ENCODE assay signal across 32 mouse cellular contexts in the genomic region with DNA sequence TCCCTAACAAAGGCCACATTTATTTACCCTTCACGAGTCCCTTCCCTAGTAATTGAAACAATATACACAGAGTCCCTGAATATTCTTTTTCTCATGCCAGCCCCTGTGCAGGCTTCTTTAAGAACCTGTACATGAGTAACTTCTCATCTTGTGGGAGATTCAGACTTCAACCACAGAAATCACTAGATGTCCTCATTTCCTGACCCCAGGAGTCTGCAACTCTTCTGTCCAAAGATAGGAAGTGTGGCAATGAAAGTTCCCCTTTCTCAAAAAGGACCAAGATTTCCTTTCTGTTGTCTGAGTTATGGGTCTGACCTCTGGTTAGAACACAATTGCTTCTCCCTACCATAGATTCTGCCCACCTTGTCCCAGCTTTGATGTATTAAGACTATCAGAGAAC. TPM values are rescaled to one million over a fixed set of nuclear protein-coding genes. Genes with fewer than 3 reads are reported as not detected.
DNase-seq lines count a peak whose midpoint lies in the region; ATAC-seq and TF ChIP-seq lines count a peak whose summit lies in the region.
"Had no signal": no experiment of that assay in that cellular context is flagged by ENCODE, and none has a peak within 500 bp of the region (broad histone marks: within the 10 kb centered on the region; RNA-seq: fewer than 3 reads in every experiment).

No protein-coding gene starts in this region.

- no peak for TF ChIP-seq POLR2A in liver, adult 2 months (IDR thresholded peaks at IDR 0.05; ENCODE audit: extremely low read depth, insufficient read depth, low read length)

- no peak overlapping the region for H3K4me3 ChIP-seq in liver, adult 2 months (ENCODE audit: insufficient read depth, low read depth, low read length)
- no peak overlapping the region for H3K4me3 ChIP-seq in liver, embryonic 12.5 days
- no peak overlapping the region for H3K4me3 ChIP-seq in hindbrain, embryonic 13.5 days
- H3K4me3 ChIP-seq: gastrocnemius, adult 2 months; heart, embryonic 15.5 days; hindbrain, embryonic 12.5 days; liver, embryonic 13.5 days; midbrain, embryonic 13.5 days; myocyte had no signal

- H3K27ac ChIP-seq in liver, adult 2 months (replicated peaks; ENCODE audit: insufficient read depth, low read depth, low read length) = no peak overlapping the region
- H3K27ac ChIP-seq in liver, embryonic 12.5 days = no peak overlapping the region
- no peak overlapping the region for H3K27ac ChIP-seq in hindbrain, embryonic 13.5 days
- H3K27ac ChIP-seq: gastrocnemius, adult 2 months; heart, embryonic 15.5 days; hindbrain, embryonic 12.5 days; liver, embryonic 13.5 days; midbrain, embryonic 13.5 days had no signal

- ATAC-seq in liver, embryonic 12.5 days = no peak
- peak; percentile 89 for ATAC-seq in megakaryocyte progenitor cell, adult 5-6 weeks (replicated peaks; ENCODE audit: poor library complexity)
- no peak for ATAC-seq in hindbrain, embryonic 13.5 days (ENCODE audit: low FRiP score)
- ATAC-seq: activated CD4-positive, CD25-positive, alpha-beta regulatory T cell, adult 4 months; inflammation-experienced regulatory T-cells, adult 6 months; midbrain, embryonic 13.5 days had no signal

- TF ChIP-seq CTCF in liver, adult 2 months (IDR thresholded peaks at IDR 0.05; ENCODE audit: low read depth, low read length) = no peak

- H3K9ac ChIP-seq in liver, adult 2 months (ENCODE audit: low read depth, low read length) = no peak overlapping the region
- H3K9ac ChIP-seq in liver, embryonic 12.5 days = no peak overlapping the region
- no peak overlapping the region for H3K9ac ChIP-seq in hindbrain, embryonic 13.5 days
- H3K9ac ChIP-seq: heart, embryonic 15.5 days; hindbrain, embryonic 12.5 days; liver, embryonic 13.5 days; midbrain, embryonic 13.5 days had no signal

- 79% methylated on average over 1 of the region's 1 CpGs for WGBS in liver, adult 2 months
- 43% methylated on average over 1 of the region's 1 CpGs for WGBS in liver, embryonic 12.5 days (ENCODE audit: insufficient replicate concordance)
- WGBS in hindbrain, embryonic 13.5 days = 93% methylated on average over 1 of the region's 1 CpGs

- 0 out of 2 replicates have a peak, but pooled peaks cover 2% of the 10 kb centered on the region for H3K27me3 ChIP-seq in liver, adult 2 months (ENCODE audit: control insufficient read depth, insufficient read depth, low read length)
- H3K27me3 ChIP-seq in liver, embryonic 12.5 days (replicated peaks) = no peaks in the 10 kb centered on the region
- H3K27me3 ChIP-seq in hindbrain, embryonic 13.5 days = no peaks in the 10 kb centered on the region
- H3K27me3 ChIP-seq: heart, embryonic 15.5 days; hindbrain, embryonic 12.5 days; liver, embryonic 13.5 days; midbrain, embryonic 13.5 days had no signal

- H3K4me1 ChIP-seq in liver, adult 2 months (ENCODE audit: control insufficient read depth, insufficient read depth, low read length) = no peaks in the 10 kb centered on the region
- H3K4me1 ChIP-seq in liver, embryonic 12.5 days = no peaks in the 10 kb centered on the region
- H3K4me1 ChIP-seq in hindbrain, embryonic 13.5 days (replicated peaks) = no peaks in the 10 kb centered on the region
- H3K4me1 ChIP-seq: heart, embryonic 15.5 days; hindbrain, embryonic 12.5 days; liver, embryonic 13.5 days; midbrain, embryonic 13.5 days had no signal

- no peak overlapping the region for H3K4me2 ChIP-seq in liver, embryonic 12.5 days
- no peak overlapping the region for H3K4me2 ChIP-seq in hindbrain, embryonic 13.5 days
- H3K4me2 ChIP-seq: heart, embryonic 15.5 days; hindbrain, embryonic 12.5 days; liver, embryonic 13.5 days; midbrain, embryonic 13.5 days had no signal

- H3K79me2 ChIP-seq in liver, adult 2 months (ENCODE audit: control insufficient read depth, insufficient read depth, low read length) = no peaks in the 10 kb centered on the region

- no peaks in the 10 kb centered on the region for H3K36me3 ChIP-seq in liver, adult 2 months (ENCODE audit: control insufficient read depth, insufficient read depth, low read length)
- H3K36me3 ChIP-seq in liver, embryonic 12.5 days = no peaks in the 10 kb centered on the region
- H3K36me3 ChIP-seq in hindbrain, embryonic 13.5 days = no peaks in the 10 kb centered on the region
- H3K36me3 ChIP-seq: G1E; heart, embryonic 15.5 days; hindbrain, embryonic 12.5 days; liver, embryonic 13.5 days; midbrain, embryonic 13.5 days had no signal

- peak; percentile 5 to 37 for DNase-seq in heart, adult 18-20 months
- DNase-seq in heart, postnatal 4 days = no peak
- peak; percentile 41 for DNase-seq in liver, adult 2 months (ENCODE audit: extremely low read depth, low read depth, low spot score)
- DNase-seq in brain, adult 2 months (ENCODE audit: low read depth, low spot score) = peak; percentile 30
- no peak for DNase-seq in kidney, postnatal 25 days
- DNase-seq: adrenal gland, postnatal 10 days; cerebellum, adult 11-12 months; cerebellum, postnatal 25 days; gastrocnemius, adult 2 months; heart, adult 11 months; kidney, adult 8-10 months; left cerebral cortex, postnatal 4 days; liver, embryonic 13.5 days; lung, postnatal 10 days; thymus, adult 2 months had no signal

- no peaks in the 10 kb centered on the region for H3K9me3 ChIP-seq in liver, embryonic 12.5 days (replicated peaks)
- H3K9me3 ChIP-seq in hindbrain, embryonic 13.5 days = no peaks in the 10 kb centered on the region
- H3K9me3 ChIP-seq: G1E; heart, embryonic 15.5 days; hindbrain, embryonic 12.5 days; liver, embryonic 13.5 days; midbrain, embryonic 13.5 days had no signal

RNA-seq across cellular contexts. Expression of a gene that starts 7.0 kb away (rescaled TPM):
- total RNA-seq in heart, adult 18-20 months (2021) = not detected
- total RNA-seq in heart, postnatal 4 days (2021) = not detected
- total RNA-seq in liver, adult 2 months (2014; rRNA removed) = not detected in 2 replicates
- polyA plus RNA-seq in liver, adult 2 months (2012; rRNA removed) = not detected in 2 replicates
- not detected in 2 replicates for polyA plus RNA-seq in liver, embryonic 12.5 days (2016; fragmentation: Nextera tagmentation; extraction: Ambion mirVana)
- not detected in 2 replicates for total RNA-seq in megakaryocyte progenitor cell, adult 5-6 weeks (2015)
- not detected in 2 replicates for total RNA-seq in megakaryocyte progenitor cell, adult 5-6 weeks (2017)
- not detected in 2 replicates for polyA plus RNA-seq in hindbrain, embryonic 13.5 days (2015; fragmentation: Nextera tagmentation; extraction: Ambion mirVana)
- total RNA-seq: adrenal gland, postnatal 10 days; gastrocnemius, adult 2 months; left cerebral cortex, adult 18-20 months; left cerebral cortex, postnatal 4 days had no signal
- polyA plus RNA-seq: activated CD4-positive, CD25-positive, alpha-beta regulatory T cell, adult 4 months; forebrain, embryonic 11.5 days; G1E; heart, embryonic 15.5 days; hindbrain, embryonic 12.5 days; inflammation-experienced regulatory T-cells, adult 6 months; large intestine, adult 2 months; liver, embryonic 13.5 days; midbrain, embryonic 13.5 days; myocyte; spleen, adult 2 months; stomach, embryonic 14.5 days; thymus, adult 2 months had no signal

RNA-seq across cellular contexts. Expression of a gene that starts 9.3 kb away (rescaled TPM):
- under 1 TPM; 0.54 to 0.92 TPM for total RNA-seq in heart, adult 18-20 months (2021)
- total RNA-seq in heart, postnatal 4 days (2021) = under 1 TPM; 0.45 to 0.71 TPM
- 0.13 and 0.46 TPM in 2 replicates for total RNA-seq in liver, adult 2 months (2014; rRNA removed)
- polyA plus RNA-seq in liver, adult 2 months (2012; rRNA removed) = not detected in 2 replicates
- polyA plus RNA-seq in liver, embryonic 12.5 days (2016; fragmentation: Nextera tagmentation; extraction: Ambion mirVana) = 2.5 and 2.8 TPM in 2 replicates
- total RNA-seq in megakaryocyte progenitor cell, adult 5-6 weeks (2015) = 90.9 and 108 TPM in 2 replicates
- total RNA-seq in megakaryocyte progenitor cell, adult 5-6 weeks (2017) = 113 and 138 TPM in 2 replicates
- polyA plus RNA-seq in hindbrain, embryonic 13.5 days (2015; fragmentation: Nextera tagmentation; extraction: Ambion mirVana) = 0.66 and 1.6 TPM in 2 replicates
- polyA plus RNA-seq: activated CD4-positive, CD25-positive, alpha-beta regulatory T cell, adult 4 months; G1E; inflammation-experienced regulatory T-cells, adult 6 months had no signal

RNA-seq across cellular contexts. Expression of a gene that starts 21.5 kb away (rescaled TPM):
- total RNA-seq in heart, adult 18-20 months (2021) = not detected
- not detected for total RNA-seq in heart, postnatal 4 days (2021)
- not detected in 2 replicates for total RNA-seq in liver, adult 2 months (2014; rRNA removed)
- not detected in 2 replicates for polyA plus RNA-seq in liver, adult 2 months (2012; rRNA removed)
- polyA plus RNA-seq in liver, embryonic 12.5 days (2016; fragmentation: Nextera tagmentation; extraction: Ambion mirVana) = not detected in 2 replicates
- total RNA-seq in megakaryocyte progenitor cell, adult 5-6 weeks (2015) = not detected in 2 replicates
- not detected in 2 replicates for total RNA-seq in megakaryocyte progenitor cell, adult 5-6 weeks (2017)
- 0.12 TPM in 2 replicates for polyA plus RNA-seq in hindbrain, embryonic 13.5 days (2015; fragmentation: Nextera tagmentation; extraction: Ambion mirVana)
- total RNA-seq: adrenal gland, postnatal 10 days; gastrocnemius, adult 2 months; left cerebral cortex, adult 18-20 months; left cerebral cortex, postnatal 4 days had no signal
- polyA plus RNA-seq: activated CD4-positive, CD25-positive, alpha-beta regulatory T cell, adult 4 months; G1E; heart, embryonic 15.5 days; inflammation-experienced regulatory T-cells, adult 6 months; large intestine, adult 2 months; liver, embryonic 13.5 days; myocyte; spleen, adult 2 months; thymus, adult 2 months; urinary bladder, adult 2 months had no signal

RNA-seq across cellular contexts. Expression of a gene that starts 36.8 kb away (rescaled TPM):
- not detected for total RNA-seq in heart, adult 18-20 months (2021)
- not detected for total RNA-seq in heart, postnatal 4 days (2021)
- total RNA-seq in liver, adult 2 months (2014; rRNA removed) = 0.13 TPM in 1 of 2 replicates, not detected in the other
- 0.15 TPM in 1 of 2 replicates, not detected in the other for polyA plus RNA-seq in liver, adult 2 months (2012; rRNA removed)
- polyA plus RNA-seq in liver, embryonic 12.5 days (2016; fragmentation: Nextera tagmentation; extraction: Ambion mirVana) = not detected in 2 replicates
- total RNA-seq in megakaryocyte progenitor cell, adult 5-6 weeks (2015) = not detected in 2 replicates
- total RNA-seq in megakaryocyte progenitor cell, adult 5-6 weeks (2017) = not detected in 2 replicates
- polyA plus RNA-seq in hindbrain, embryonic 13.5 days (2015; fragmentation: Nextera tagmentation; extraction: Ambion mirVana) = not detected in 2 replicates
- total RNA-seq: adrenal gland, postnatal 10 days; G1E; gastrocnemius, adult 2 months; left cerebral cortex, adult 18-20 months; left cerebral cortex, postnatal 4 days had no signal
- polyA plus RNA-seq: activated CD4-positive, CD25-positive, alpha-beta regulatory T cell, adult 4 months; forebrain, embryonic 11.5 days; G1E; heart, embryonic 15.5 days; hindbrain, embryonic 12.5 days; inflammation-experienced regulatory T-cells, adult 6 months; large intestine, adult 2 months; liver, embryonic 13.5 days; midbrain, embryonic 13.5 days; myocyte; neural tube, embryonic 14.5 days; spleen, adult 2 months; stomach, embryonic 14.5 days; urinary bladder, adult 2 months had no signal

RNA-seq across cellular contexts. Expression of a gene that starts 52.3 kb away (rescaled TPM):
- under 1 TPM; 0.10 to 0.12 TPM for total RNA-seq in heart, adult 18-20 months (2021)
- 1 to 10 TPM in 1 of 2 experiments, under 1 TPM in 1; 0.36 to 1.5 TPM for total RNA-seq in heart, postnatal 4 days (2021)
- 118 and 122 TPM in 2 replicates for total RNA-seq in liver, adult 2 months (2014; rRNA removed)
- polyA plus RNA-seq in liver, adult 2 months (2012; rRNA removed) = 32.7 and 36.3 TPM in 2 replicates
- 0.35 TPM in 2 replicates for polyA plus RNA-seq in liver, embryonic 12.5 days (2016; fragmentation: Nextera tagmentation; extraction: Ambion mirVana)
- total RNA-seq in megakaryocyte progenitor cell, adult 5-6 weeks (2015) = 35.6 and 43.9 TPM in 2 replicates
- 55.5 and 85.3 TPM in 2 replicates for total RNA-seq in megakaryocyte progenitor cell, adult 5-6 weeks (2017)
- 0.05 TPM in 1 of 2 replicates, not detected in the other for polyA plus RNA-seq in hindbrain, embryonic 13.5 days (2015; fragmentation: Nextera tagmentation; extraction: Ambion mirVana)
- total RNA-seq: left cerebral cortex, adult 18-20 months had no signal
- polyA plus RNA-seq: activated CD4-positive, CD25-positive, alpha-beta regulatory T cell, adult 4 months; G1E; hindbrain, embryonic 12.5 days; midbrain, embryonic 13.5 days had no signal

Comparison
In these comparisons a context has a peak if more than half of its experiments do, and no peak if none do; other contexts are left out.
1. DNase-seq: peak in heart, adult 18-20 months (2 of 2), liver, adult 2 months (single experiment) and brain, adult 2 months (single experiment); none in heart, postnatal 4 days (single experiment) and kidney, postnatal 25 days (0 of 2).
2. RNA of a gene that starts 9.3 kb away (total RNA-seq): 90.9 to 138 TPM in megakaryocyte progenitor cell, adult 5-6 weeks; 0.54 to 0.92 TPM in heart, adult 18-20 months, 0.45 to 0.71 TPM in heart, postnatal 4 days and 0.13 to 0.46 TPM in liver, adult 2 months; every median in the first group is over 10 times any median in the second.